Mouse (Mus musculus): ENCODE data around the gene Brd2.

Brd2 gene

GRCm38 (mm10) chr17:34133289-34133688 is 10.9 kb upstream of the Brd2 start:
- DNase-seq (ENCODE audit: low spot score in 2 of 2) = no peak

- no peak for DNase-seq (ENCODE audit: low spot score in 2 of 2)
Measured at GRCm38 (mm10) chr17:34131911-34132310, 9.5 kb upstream of the Brd2 start.

GRCm38 (mm10) chr17:34130073-34130947 is 7.9 kb upstream of the Brd2 start:
- no peak for DNase-seq (ENCODE audit: low spot score in 2 of 2)

- no peak for DNase-seq (ENCODE audit: low spot score in 2 of 2)
Measured at GRCm38 (mm10) chr17:34128944-34129791, 6.7 kb upstream of the Brd2 start.

GRCm38 (mm10) chr17:34128264-34128937 is 6.0 kb upstream of the Brd2 start:
- no peak for DNase-seq (ENCODE audit: low spot score in 2 of 2)

GRCm38 (mm10) chr17:34127475-34127874 is 5.0 kb upstream of the Brd2 start:
- DNase-seq (ENCODE audit: low spot score in 2 of 2) = peak in 1 of 2 experiments; percentile 52

- no peak for DNase-seq (ENCODE audit: low spot score in 2 of 2)
Measured at GRCm38 (mm10) chr17:34126826-34127420, 4.5 kb upstream of the Brd2 start.

GRCm38 (mm10) chr17:34124649-34125048 is 2.2 kb upstream of the Brd2 start:
- no peak for DNase-seq (ENCODE audit: low spot score in 2 of 2)

- DNase-seq (ENCODE audit: low spot score in 2 of 2) = no peak
Measured at GRCm38 (mm10) chr17:34123518-34123917, 1.1 kb upstream of the Brd2 start.

GRCm38 (mm10) chr17:34123111-34123510 is 677 bp upstream of the Brd2 start:
- DNase-seq (ENCODE audit: low spot score in 2 of 2) = no peak

GRCm38 (mm10) chr17:34121879-34122187 is 601 bp downstream of the Brd2 start:
- peak in 1 of 2 experiments; percentile 59 for DNase-seq (ENCODE audit: low spot score in 2 of 2)

GRCm38 (mm10) chr17:34121172-34121878 is 1.1 kb downstream of the Brd2 start:
- DNase-seq (ENCODE audit: low spot score in 2 of 2) = peak; percentile 84 to 87

GRCm38 (mm10) chr17:34120814-34121171 is 1.6 kb downstream of the Brd2 start:
- peak in 1 of 2 experiments; percentile 87 for DNase-seq (ENCODE audit: low spot score in 2 of 2)

- DNase-seq (ENCODE audit: low spot score in 2 of 2) = peak; percentile 71 to 85
Measured at GRCm38 (mm10) chr17:34120180-34120723, 2.2 kb downstream of the Brd2 start.

GRCm38 (mm10) chr17:34119249-34120179 is 2.9 kb downstream of the Brd2 start, which contains the start of gene H2-DMa:
H2-DMa (plus strand) TSS chr17:34119541.
- peak; percentile 97 to 98 for DNase-seq (ENCODE audit: low spot score in 2 of 2)

- DNase-seq (ENCODE audit: low spot score in 2 of 2) = no peak
Measured at GRCm38 (mm10) chr17:34118873-34119248, 3.6 kb downstream of the Brd2 start.

- peak in 1 of 2 experiments; percentile 34 for DNase-seq (ENCODE audit: low spot score in 2 of 2)
Measured at GRCm38 (mm10) chr17:34118113-34118872, 4.1 kb downstream of the Brd2 start.

GRCm38 (mm10) chr17:34117421-34118112 is 4.9 kb downstream of the Brd2 start:
- DNase-seq (ENCODE audit: low spot score in 2 of 2) = no peak
